Comparison of ENCODE assay signal across 17 mouse cellular contexts in genomic region chr5:143336559-143336958, GRCm38 (mm10). TPM values are rescaled to one million over a fixed set of nuclear protein-coding genes. Genes with fewer than 3 reads are reported as not detected.
DNase-seq lines count a peak whose midpoint lies in the region; ATAC-seq and TF ChIP-seq lines count a peak whose summit lies in the region.
"Had no signal": no experiment of that assay in that cellular context is flagged by ENCODE, and none has a peak within 500 bp of the region (broad histone marks: within the 10 kb centered on the region; RNA-seq: fewer than 3 reads in every experiment).

No protein-coding gene starts in this region.

- no peak overlapping the region for H3K4me3 ChIP-seq in layer of hippocampus, adult 2 months
- no peak overlapping the region for H3K4me3 ChIP-seq in thymus, adult 2 months (ENCODE audit: control insufficient read depth, insufficient read depth, low read length)
- H3K4me3 ChIP-seq: heart, embryonic 13.5 days; limb, embryonic 12.5 days; midbrain, embryonic 12.5 days had no signal

- 67% methylated on average over 6 of the region's 6 CpGs for WGBS in thymus, adult 2 months

- no peaks in the 10 kb centered on the region for H3K36me3 ChIP-seq in thymus, adult 2 months (ENCODE audit: control insufficient read depth, insufficient read depth, low read length)
- H3K36me3 ChIP-seq: limb, embryonic 12.5 days; midbrain, embryonic 12.5 days had no signal

- intact Hi-C loops in gastrocnemius, postnatal 14 days (cut with DNase I; ENCODE audit: low total_unique reads): loop anchor here (5.0 kb wide), 1 partner anchor 86 kb away; no protein-coding TSS in a partner anchor

- peak; percentile 54 for TF ChIP-seq CTCF in layer of hippocampus, adult 2 months (conservative IDR thresholded peaks at IDR 0.05)
- TF ChIP-seq CTCF in thymus, adult 2 months (IDR thresholded peaks at IDR 0.05; ENCODE audit: borderline replicate concordance, control insufficient read depth, extremely low read depth, insufficient read depth, low read length, poor library complexity): no peak

- no peak for TF ChIP-seq POLR2A in thymus, adult 2 months (IDR thresholded peaks at IDR 0.05; ENCODE audit: control insufficient read depth, extremely low read depth, insufficient read depth, low read length, poor library complexity)

- no peak for ATAC-seq in CD4-positive, CD25-positive, alpha-beta regulatory T cell, adult 4 months
- ATAC-seq in megakaryocyte progenitor cell, adult 5-6 weeks (replicated peaks; ENCODE audit: poor library complexity): peak; percentile 53

- H3K27ac ChIP-seq in layer of hippocampus, adult 2 months: no peak overlapping the region
- H3K27ac ChIP-seq in thymus, adult 2 months (ENCODE audit: control insufficient read depth, insufficient read depth, low read length): no peak overlapping the region
- H3K27ac ChIP-seq: heart, embryonic 13.5 days; hindbrain, embryonic 14.5 days; limb, embryonic 12.5 days; midbrain, embryonic 12.5 days had no signal

- DNase-seq in CD4-positive, CD25-positive, alpha-beta regulatory T cell, adult 2 months (ENCODE audit: low read depth, low spot score): peak; percentile 28
- DNase-seq in layer of hippocampus, adult 2 months (ENCODE audit: low spot score in 2 of 2): no peak
- DNase-seq in layer of hippocampus, postnatal 36 days: no peak
- DNase-seq in ES-CJ7 (ENCODE audit: low read depth, low spot score): peak; percentile 39
- DNase-seq in gastrocnemius, postnatal 14 days: no peak
- DNase-seq in thymus, adult 2 months: no peak
- DNase-seq: cerebellum, adult 18-20 months; kidney, postnatal 10 days; thymus, adult 18-20 months had no signal

- no peaks in the 10 kb centered on the region for H3K4me1 ChIP-seq in thymus, adult 2 months (replicated peaks; ENCODE audit: control insufficient read depth, insufficient read depth, low read length)
- H3K4me1 ChIP-seq: heart, embryonic 13.5 days; limb, embryonic 12.5 days; midbrain, embryonic 12.5 days had no signal

- no peaks in the 10 kb centered on the region for H3K27me3 ChIP-seq in thymus, adult 2 months (ENCODE audit: control insufficient read depth, insufficient read depth, low read length)
- H3K27me3 ChIP-seq: midbrain, embryonic 12.5 days had no signal

RNA-seq across cellular contexts. Expression of gene Zdhhc4, which starts 7.5 kb away (rescaled TPM):
- 100 to 1,000 TPM in 1 of 2 experiments, 10 to 100 TPM in 1; 54.0 to 104 TPM for polyA plus RNA-seq in CD4-positive, CD25-positive, alpha-beta regulatory T cell, adult 4 months (2017; shearing (Covaris generic))
- total RNA-seq in layer of hippocampus, adult 2 months (2021): 10 to 100 TPM; 50.1 to 56.3 TPM
- 10 to 100 TPM; 49.0 to 49.2 TPM for total RNA-seq in layer of hippocampus, postnatal 36 days (2021)
- total RNA-seq in megakaryocyte progenitor cell, adult 5-6 weeks (2015): 58.7 and 66.4 TPM in 2 replicates
- total RNA-seq in megakaryocyte progenitor cell, adult 5-6 weeks (2017): 36.2 and 38.7 TPM in 2 replicates
- total RNA-seq in gastrocnemius, postnatal 14 days (2021): 10 to 100 TPM; 31.6 to 33.8 TPM
- 117 and 118 TPM in 2 replicates for polyA plus RNA-seq in thymus, adult 2 months (2012; rRNA removed)

RNA-seq across cellular contexts. Expression of gene Grid2ip, which starts 20.6 kb away (rescaled TPM):
- not detected for polyA plus RNA-seq in CD4-positive, CD25-positive, alpha-beta regulatory T cell, adult 4 months (2017; shearing (Covaris generic))
- total RNA-seq in layer of hippocampus, adult 2 months (2021): 1 to 10 TPM; 1.2 to 2.2 TPM
- 1 to 10 TPM; 1.6 to 1.8 TPM for total RNA-seq in layer of hippocampus, postnatal 36 days (2021)
- total RNA-seq in megakaryocyte progenitor cell, adult 5-6 weeks (2015): not detected in 2 replicates
- not detected in 2 replicates for total RNA-seq in megakaryocyte progenitor cell, adult 5-6 weeks (2017)
- not detected for total RNA-seq in gastrocnemius, postnatal 14 days (2021)
- 0.06 and 0.26 TPM in 2 replicates for polyA plus RNA-seq in thymus, adult 2 months (2012; rRNA removed)
- total RNA-seq: gastrocnemius, adult 8-10 months had no signal
- polyA plus RNA-seq: heart, embryonic 13.5 days; neural tube, embryonic 11.5 days had no signal

RNA-seq across cellular contexts. Expression of gene E130309D02Rik, which starts 21.4 kb away (rescaled TPM):
- polyA plus RNA-seq in CD4-positive, CD25-positive, alpha-beta regulatory T cell, adult 4 months (2017; shearing (Covaris generic)): 1 to 10 TPM; 5.1 to 7.5 TPM
- total RNA-seq in layer of hippocampus, adult 2 months (2021): 10 to 100 TPM; 24.8 to 25.0 TPM
- 10 to 100 TPM; 25.1 to 26.1 TPM for total RNA-seq in layer of hippocampus, postnatal 36 days (2021)
- total RNA-seq in megakaryocyte progenitor cell, adult 5-6 weeks (2015): 40.4 and 41.5 TPM in 2 replicates
- total RNA-seq in megakaryocyte progenitor cell, adult 5-6 weeks (2017): 23.7 and 23.8 TPM in 2 replicates
- total RNA-seq in gastrocnemius, postnatal 14 days (2021): 1 to 10 TPM; 8.3 to 9.4 TPM
- 65.3 and 83.7 TPM in 2 replicates for polyA plus RNA-seq in thymus, adult 2 months (2012; rRNA removed)

RNA-seq across cellular contexts. Expression of gene Zfp853, which starts 43.1 kb away (rescaled TPM):
- polyA plus RNA-seq in CD4-positive, CD25-positive, alpha-beta regulatory T cell, adult 4 months (2017; shearing (Covaris generic)): not detected
- total RNA-seq in layer of hippocampus, adult 2 months (2021): 1 to 10 TPM; 3.5 to 4.8 TPM
- total RNA-seq in layer of hippocampus, postnatal 36 days (2021): 1 to 10 TPM; 4.7 to 4.8 TPM
- total RNA-seq in megakaryocyte progenitor cell, adult 5-6 weeks (2015): not detected in 2 replicates
- total RNA-seq in megakaryocyte progenitor cell, adult 5-6 weeks (2017): not detected in 2 replicates
- total RNA-seq in gastrocnemius, postnatal 14 days (2021): under 1 TPM; 0.33 to 0.44 TPM
- 0.96 and 1.0 TPM in 2 replicates for polyA plus RNA-seq in thymus, adult 2 months (2012; rRNA removed)
- total RNA-seq: gastrocnemius, adult 8-10 months had no signal
- polyA plus RNA-seq: midbrain, embryonic 12.5 days; neural tube, embryonic 11.5 days had no signal

Comparison
In these comparisons a context has a peak if more than half of its experiments do, and no peak if none do; other contexts are left out.
1. DNase-seq: peak in CD4-positive, CD25-positive, alpha-beta regulatory T cell, adult 2 months (single experiment) and ES-CJ7 (single experiment); none in layer of hippocampus, adult 2 months (0 of 2), layer of hippocampus, postnatal 36 days (0 of 2), gastrocnemius, postnatal 14 days (single experiment) and thymus, adult 2 months (single experiment).